Mouse (Mus musculus) heart, embryonic 13.5 days (tissue): ENCODE data around the gene B230118H07Rik. TPM values are rescaled to one million over a fixed set of nuclear protein-coding genes. Genes with fewer than 3 reads are reported as not detected.
"Not testable (repeated sequence)": the region's sequence is repeated elsewhere in the genome, so short reads cannot be mapped to it uniquely, and the experiment has no call there.

ENCODE experiments used
- ATAC-seq: fragments of 200-750 bp; cut with Nextera tagmentation; 2 replicates; pipeline ENCODE4 v1.8.0; 2017; ENCODE audit warnings: moderate TSS enrichment; ENCODE audit not compliant: insufficient number of reproducible peaks, low FRiP score, low TSS enrichment; ENCODE audit errors: extremely low read depth
- H3K27ac ChIP-seq: fragments of 300-500 bp; sonication (generic); replicated peaks from 2 replicates; pipeline ENCODE4 v1.5.1; 2015; ENCODE audit warnings: moderate library complexity, mild to moderate bottlenecking, inconsistent platforms
- H3K27me3 ChIP-seq: fragments of 300-500 bp; sonication (generic); replicated peaks from 2 replicates; pipeline ENCODE4 v1.6.1; 2015; ENCODE audit warnings: mild to moderate bottlenecking, inconsistent platforms
- H3K36me3 ChIP-seq: fragments of 300-500 bp; sonication (generic); 2 replicates; pipeline ENCODE4 v1.6.1; 2015; ENCODE audit warnings: mild to moderate bottlenecking, inconsistent platforms
- H3K4me1 ChIP-seq: fragments of 300-500 bp; sonication (generic); 2 replicates; pipeline ENCODE4 v1.6.1; 2015; ENCODE audit warnings: inconsistent platforms
- H3K4me2 ChIP-seq: fragments of 300-500 bp; sonication (generic); 2 replicates; pipeline ENCODE4 v1.6.1; 2015; ENCODE audit warnings: inconsistent platforms, mild to moderate bottlenecking, moderate library complexity
- H3K4me3 ChIP-seq: fragments of 300-500 bp; sonication (generic); 2 replicates; pipeline ENCODE4 v1.5.1; 2015; ENCODE audit warnings: moderate library complexity, mild to moderate bottlenecking, inconsistent platforms
- H3K9ac ChIP-seq: fragments of 300-500 bp; sonication (generic); 2 replicates; pipeline ENCODE4 v1.6.1; 2015; ENCODE audit warnings: inconsistent platforms, mild to moderate bottlenecking, moderate library complexity
- H3K9me3 ChIP-seq: fragments of 300-500 bp; sonication (generic); 2 replicates; pipeline ENCODE4 v1.6.1; 2016; ENCODE audit warnings: inconsistent platforms
- whole genome bisulfite sequencing: fragments of 180-500 bp; shearing (Covaris S2); methylation state at CpG from one replicate; pipeline ENCODE4 v1.1.7; 2015; ENCODE audit warnings: mixed read lengths; 5-methylcytosine and 5-hydroxymethylcytosine counted together
- polyA plus RNA-seq: library from polyadenylated mRNA; unstranded; fragments of >200 nt; fragmentation: Nextera tagmentation; extraction: Ambion mirVana; gene quantifications from 2 replicates; pipeline ENCODE4 v1.2.1, GENCODE M21; 2015

B230118H07Rik gene
- polyA plus RNA-seq, 1 experiment from 2014 or later, result 49.1 TPM

DNA sequence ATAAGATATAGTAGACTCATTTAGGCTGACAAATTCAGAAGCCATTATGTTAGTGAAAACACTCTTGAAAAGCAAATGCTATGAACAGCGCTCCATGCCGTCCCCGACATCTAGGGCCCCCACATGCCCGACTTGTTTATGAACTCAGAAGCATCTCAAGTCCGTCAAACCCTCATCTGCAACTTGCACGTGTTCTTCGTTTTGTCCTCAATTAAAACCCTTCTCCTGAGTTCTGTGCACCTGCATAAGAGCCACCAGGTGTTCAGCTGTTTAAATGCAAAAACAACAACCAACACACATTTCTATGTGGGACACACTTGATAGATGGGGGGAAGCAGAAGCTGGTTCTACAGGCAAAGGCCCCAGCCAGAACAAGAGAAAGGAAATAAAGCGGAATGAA lies 97.0 kb downstream of the B230118H07Rik start:
- H3K4me2 ChIP-seq, result no peak overlapping the region
- H3K4me3 ChIP-seq, result no peak overlapping the region
- no peak for ATAC-seq
- H3K9ac ChIP-seq, result no peak overlapping the region
- H3K9me3 ChIP-seq, result no peaks in the 10 kb centered on the region
- peaks cover 7% of the 10 kb centered on the region for H3K4me1 ChIP-seq
- 86% methylated on average over 8 of the region's 8 CpGs for WGBS
- no peaks in the 10 kb centered on the region for H3K36me3 ChIP-seq
- H3K27me3 ChIP-seq, result no peaks in the 10 kb centered on the region
- no peak overlapping the region for H3K27ac ChIP-seq

DNA sequence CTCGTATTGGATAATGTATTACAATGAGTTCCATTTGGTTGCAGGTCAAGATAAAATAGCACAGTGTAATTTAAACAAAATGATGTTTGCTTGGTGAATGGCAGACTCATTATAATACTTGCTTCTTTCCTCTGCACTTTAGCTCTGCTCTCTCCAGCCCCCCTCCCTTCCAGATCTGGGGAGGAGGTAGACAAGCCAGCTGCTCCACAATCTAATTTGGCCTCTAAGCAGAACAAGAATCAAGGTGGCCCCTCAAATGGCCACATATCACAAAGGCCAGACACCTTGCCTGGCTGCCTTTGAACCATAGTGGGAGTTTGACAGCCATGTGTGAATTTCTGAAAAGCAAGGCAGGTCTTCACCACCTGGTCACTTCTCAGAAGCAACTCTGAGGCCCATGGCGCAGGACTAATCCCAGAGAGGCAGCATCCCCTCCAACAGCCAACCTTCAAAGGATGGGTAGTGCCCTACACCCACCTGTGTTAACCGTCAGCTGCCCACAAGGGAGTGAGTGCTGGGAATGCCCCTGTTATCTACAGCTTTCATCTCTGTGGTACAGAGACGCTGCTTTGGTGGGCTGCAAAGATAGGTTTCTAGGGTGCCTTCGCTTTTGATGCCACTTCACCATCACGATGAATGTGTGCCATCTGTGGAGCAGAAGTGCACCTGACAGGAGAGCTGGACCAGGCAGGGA lies 98.2 kb downstream of the B230118H07Rik start:
- 66% methylated on average over 6 of the region's 6 CpGs for WGBS
- Histone ChIP-seq H3K27ac (no peak overlapping the region), H3K9me3 (no peaks in the 10 kb centered on the region), H3K27me3 (no peaks in the 10 kb centered on the region), H3K9ac (no peak overlapping the region), H3K4me2 (no peak overlapping the region), H3K36me3 (no peaks in the 10 kb centered on the region), H3K4me3 (no peak overlapping the region), H3K4me1 (peaks cover 6% of the 10 kb centered on the region)
- no peak for ATAC-seq

DNA sequence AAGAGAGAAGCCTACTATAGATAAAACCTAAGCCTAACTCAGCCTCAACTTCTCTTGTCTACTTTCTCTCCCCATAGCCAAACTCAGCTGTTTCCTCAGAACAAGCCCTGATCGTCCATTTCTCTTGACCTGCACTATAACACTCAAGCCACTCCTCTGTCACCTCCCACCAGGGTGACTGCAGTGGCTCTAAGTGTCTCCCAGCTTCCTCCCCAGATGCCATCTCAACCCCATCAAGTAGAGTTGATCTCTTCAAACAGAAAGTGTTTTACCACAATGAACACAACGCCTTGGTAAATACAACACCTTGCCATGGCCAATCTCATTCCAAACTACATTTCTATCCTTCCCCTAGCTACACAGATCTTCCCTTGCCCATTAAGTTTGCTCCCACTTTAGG lies 99.2 kb downstream of the B230118H07Rik start:
- Histone ChIP-seq H3K36me3 (no peaks in the 10 kb centered on the region), H3K27ac (no peak overlapping the region), H3K9me3 (no peaks in the 10 kb centered on the region), H3K4me2 (no peak overlapping the region), H3K27me3 (no peaks in the 10 kb centered on the region), H3K4me3 (no peak overlapping the region), H3K4me1 (no peaks in the 10 kb centered on the region), H3K9ac (no peak overlapping the region)
- 62% methylated on average over 2 of the region's 2 CpGs for WGBS
- ATAC-seq, result no peak

DNA sequence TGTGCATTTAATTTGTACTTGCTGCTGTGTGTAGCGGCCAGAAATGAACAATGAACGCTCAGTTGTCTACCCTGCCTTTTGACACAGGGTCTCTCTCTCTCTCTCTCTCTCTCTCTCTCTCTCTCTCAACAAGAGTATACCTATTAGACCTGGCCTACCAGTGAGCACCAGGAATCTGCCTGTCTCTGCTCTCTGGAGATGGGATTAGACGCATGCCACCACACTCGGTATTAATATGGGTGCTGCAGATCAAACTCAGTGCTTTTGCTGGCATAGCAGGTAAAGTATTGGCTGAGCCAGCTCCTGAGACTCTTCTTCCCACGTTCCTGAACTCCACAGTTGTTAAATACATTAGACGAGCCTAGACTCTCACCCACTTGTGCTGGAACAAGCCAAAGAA lies 100.5 kb downstream of the B230118H07Rik start:
- no peaks in the 10 kb centered on the region for H3K36me3 ChIP-seq
- no peaks in the 10 kb centered on the region for H3K9me3 ChIP-seq
- H3K4me2 ChIP-seq, result no peak overlapping the region
- WGBS, result 77% methylated on average over 6 of the region's 6 CpGs
- H3K27me3 ChIP-seq, result no peaks in the 10 kb centered on the region
- no peak for ATAC-seq
- H3K27ac ChIP-seq, result no peak overlapping the region
- H3K4me1 ChIP-seq, result no peaks in the 10 kb centered on the region
- H3K4me3 ChIP-seq, result no peak overlapping the region
- H3K9ac ChIP-seq, result no peak overlapping the region

DNA sequence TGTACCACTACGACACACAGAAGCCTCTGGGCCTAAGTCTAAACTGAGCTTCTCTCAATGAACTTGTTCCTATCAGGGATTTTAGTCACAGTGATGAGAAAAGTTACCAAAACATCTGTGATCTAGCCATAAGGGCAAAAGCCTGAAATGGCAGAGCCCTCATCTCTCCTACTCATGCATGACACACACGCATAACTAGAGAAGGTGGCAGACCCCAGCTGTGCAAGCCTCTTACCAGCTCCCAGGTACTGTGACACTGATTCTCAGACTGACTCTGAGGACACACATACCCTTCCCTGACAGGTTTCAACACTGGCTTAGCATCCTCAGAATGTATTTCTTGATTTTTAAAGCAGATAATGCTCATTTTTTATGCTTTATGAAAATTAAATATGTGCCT lies 103.7 kb downstream of the B230118H07Rik start:
- Histone ChIP-seq H3K9ac (no peak overlapping the region), H3K27ac (no peak overlapping the region), H3K4me3 (no peak overlapping the region), H3K4me1 (no peaks in the 10 kb centered on the region), H3K36me3 (no peaks in the 10 kb centered on the region), H3K9me3 (no peaks in the 10 kb centered on the region), H3K4me2 (no peak overlapping the region), H3K27me3 (no peaks in the 10 kb centered on the region)
- WGBS, result 79% methylated on average over 2 of the region's 2 CpGs
- ATAC-seq, result no peak

DNA sequence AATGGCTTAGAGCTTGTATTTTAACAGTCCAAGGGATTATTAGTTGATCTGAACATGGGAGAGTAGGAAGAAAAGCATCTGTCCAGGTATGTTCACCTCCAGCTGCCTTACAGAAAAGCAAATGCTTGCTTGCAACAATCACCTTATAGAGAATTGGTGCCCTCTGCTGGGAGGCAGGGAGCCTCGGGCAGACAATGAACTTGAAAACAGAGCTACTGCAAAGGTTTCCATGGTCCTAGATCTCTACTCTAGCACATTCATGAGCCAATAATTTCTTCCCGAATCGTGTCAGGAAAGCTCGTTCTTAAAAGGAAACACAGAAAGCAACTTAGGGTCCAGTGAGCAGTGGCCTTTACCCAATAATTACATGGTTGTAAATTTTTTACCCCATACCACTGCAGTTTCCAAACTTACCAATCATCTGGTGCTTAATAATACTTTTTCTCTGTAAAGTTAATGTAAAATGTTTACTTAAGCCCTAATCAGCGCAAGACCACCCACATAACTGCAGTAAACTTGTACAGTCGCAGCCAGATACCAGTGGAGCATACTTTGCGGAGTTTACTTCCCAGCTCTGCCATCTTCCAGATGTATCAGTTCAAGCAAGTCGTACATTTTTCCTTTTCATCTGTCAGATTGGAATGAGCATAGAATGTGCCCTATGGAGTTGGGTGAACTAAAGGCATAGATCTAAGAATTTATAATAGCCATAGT lies 105.5 kb downstream of the B230118H07Rik start:
- no peak overlapping the region for H3K27ac ChIP-seq
- no peaks in the 10 kb centered on the region for H3K36me3 ChIP-seq
- H3K4me2 ChIP-seq, result no peak overlapping the region
- no peaks in the 10 kb centered on the region for H3K4me1 ChIP-seq
- H3K27me3 ChIP-seq, result no peaks in the 10 kb centered on the region
- no peak overlapping the region for H3K4me3 ChIP-seq
- no peak for ATAC-seq
- no peak overlapping the region for H3K9ac ChIP-seq
- 58% methylated on average over 8 of the region's 8 CpGs for WGBS
- H3K9me3 ChIP-seq, result no peaks in the 10 kb centered on the region

DNA sequence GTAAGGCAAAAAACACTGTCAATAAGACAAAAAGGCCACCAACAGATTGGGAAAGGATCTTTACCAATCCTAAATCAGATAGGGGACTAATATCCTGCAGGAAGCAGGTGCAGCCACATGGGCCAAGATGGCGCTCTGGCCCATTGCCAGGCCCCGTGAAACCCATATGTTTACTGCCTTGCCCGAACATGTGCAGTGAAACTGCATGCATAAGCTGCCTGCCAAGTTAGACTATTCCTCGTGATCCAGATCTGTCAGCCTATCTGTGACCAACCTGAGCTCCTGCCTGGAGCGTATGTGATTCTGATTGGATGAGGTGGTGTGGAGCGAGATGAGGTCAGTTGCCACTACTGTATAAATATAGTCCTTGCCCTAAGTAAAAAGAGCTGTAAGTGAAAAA lies 112.4 kb downstream of the B230118H07Rik start:
- H3K36me3 ChIP-seq, H3K27ac ChIP-seq, H3K9me3 ChIP-seq, H3K27me3 ChIP-seq, ATAC-seq, H3K4me2 ChIP-seq, H3K9ac ChIP-seq, H3K4me3 ChIP-seq, H3K4me1 ChIP-seq: not testable (repeated sequence)
- WGBS, result 74% methylated on average over 6 of the region's 6 CpGs

DNA sequence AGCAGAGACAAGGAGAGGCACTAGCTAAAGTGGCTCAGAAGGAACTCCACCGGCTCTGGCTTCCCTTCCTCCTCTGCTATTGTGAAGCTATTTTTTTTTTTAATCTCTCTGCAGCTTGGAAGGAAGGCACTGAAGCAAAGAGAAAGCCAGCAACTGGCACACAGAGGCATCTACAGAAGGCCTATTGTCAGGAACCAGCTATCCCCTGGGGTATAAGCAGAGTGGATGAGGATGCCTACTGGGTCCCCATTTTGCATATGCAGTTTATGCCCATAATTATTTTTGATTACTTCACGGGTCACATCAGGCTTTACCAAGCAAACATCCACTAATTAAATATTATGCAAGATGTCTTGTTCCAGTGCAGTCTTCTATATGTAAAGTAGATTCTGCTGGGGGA lies 115.6 kb downstream of the B230118H07Rik start:
- Histone ChIP-seq H3K4me1 (no peaks in the 10 kb centered on the region), H3K9me3 (no peaks in the 10 kb centered on the region), H3K27me3 (no peaks in the 10 kb centered on the region), H3K4me2 (no peak overlapping the region), H3K4me3 (no peak overlapping the region), H3K9ac (no peak overlapping the region), H3K36me3 (no peaks in the 10 kb centered on the region), H3K27ac (no peak overlapping the region)
- ATAC-seq, result no peak
- WGBS, result 44% methylated on average over 2 of the region's 2 CpGs

DNA sequence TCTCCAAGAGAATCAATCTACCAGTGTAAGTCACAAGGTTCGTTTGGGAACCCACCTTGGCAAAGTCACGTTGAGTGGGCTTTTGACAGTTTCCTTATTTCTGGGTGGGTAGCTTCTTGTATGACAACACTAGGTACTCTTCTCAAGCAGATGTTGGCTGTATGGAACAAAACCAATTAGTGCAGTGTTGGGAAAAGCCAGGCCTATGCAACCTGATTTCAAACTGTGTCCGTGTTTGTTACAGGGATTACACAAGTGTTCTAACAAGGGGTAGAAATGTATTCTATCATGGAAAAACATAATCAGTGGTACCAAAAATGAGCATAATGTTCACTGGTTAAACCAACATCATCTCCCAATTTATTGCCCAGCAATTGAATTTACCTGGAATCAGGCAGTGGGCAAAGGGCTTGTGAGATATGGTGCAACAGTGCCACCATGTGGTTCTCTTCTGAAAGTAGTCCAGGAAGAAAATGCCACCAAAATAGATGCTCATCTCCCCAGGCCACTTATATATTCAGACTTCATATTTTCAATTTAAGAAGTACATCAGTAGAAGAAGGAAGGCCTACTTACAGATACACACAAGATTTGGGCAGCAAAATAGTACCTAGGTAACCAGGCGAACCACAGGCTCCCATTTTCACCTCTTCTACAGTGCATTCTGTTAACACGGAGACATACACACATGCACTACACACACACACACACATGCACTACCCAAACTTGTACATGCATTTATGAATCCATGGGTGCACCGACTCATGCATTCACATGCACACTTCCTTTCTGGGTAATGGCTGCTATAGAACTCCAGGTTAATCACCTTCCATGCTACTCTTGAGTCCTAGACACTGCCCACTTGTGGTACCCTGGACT lies 123.6 kb downstream of the B230118H07Rik start:
- Histone ChIP-seq H3K27ac (no peak overlapping the region), H3K36me3 (no peaks in the 10 kb centered on the region), H3K4me3 (no peak overlapping the region), H3K4me1 (no peaks in the 10 kb centered on the region), H3K9ac (no peak overlapping the region), H3K4me2 (no peak overlapping the region), H3K27me3 (no peaks in the 10 kb centered on the region), H3K9me3 (no peaks in the 10 kb centered on the region)
- ATAC-seq, result no peak
- WGBS, result 62% methylated on average over 6 of the region's 6 CpGs

DNA sequence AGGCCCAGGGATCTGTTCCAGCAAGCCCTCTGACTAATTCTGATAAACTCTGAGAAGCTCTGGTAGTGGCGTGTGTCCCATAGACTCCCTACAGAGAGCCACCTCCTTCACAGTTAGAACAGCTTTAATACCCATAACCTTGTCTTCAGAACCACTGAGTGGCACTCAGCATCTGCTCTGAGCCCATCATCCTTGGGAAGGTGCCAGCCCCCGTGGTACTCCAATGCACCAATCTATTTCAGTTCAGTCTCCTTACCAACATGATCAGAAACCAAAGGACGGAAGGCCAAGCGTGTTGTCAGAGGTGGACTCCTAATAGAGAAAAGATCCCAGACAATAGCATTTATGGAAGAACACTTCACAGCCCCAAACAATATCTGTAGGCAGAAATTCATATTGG lies 124.2 kb downstream of the B230118H07Rik start:
- 78% methylated on average over 4 of the region's 4 CpGs for WGBS
- no peak for ATAC-seq
- Histone ChIP-seq H3K36me3 (no peaks in the 10 kb centered on the region), H3K9me3 (no peaks in the 10 kb centered on the region), H3K4me3 (no peak overlapping the region), H3K4me1 (no peaks in the 10 kb centered on the region), H3K9ac (no peak overlapping the region), H3K27me3 (no peaks in the 10 kb centered on the region), H3K27ac (no peak overlapping the region), H3K4me2 (no peak overlapping the region)

DNA sequence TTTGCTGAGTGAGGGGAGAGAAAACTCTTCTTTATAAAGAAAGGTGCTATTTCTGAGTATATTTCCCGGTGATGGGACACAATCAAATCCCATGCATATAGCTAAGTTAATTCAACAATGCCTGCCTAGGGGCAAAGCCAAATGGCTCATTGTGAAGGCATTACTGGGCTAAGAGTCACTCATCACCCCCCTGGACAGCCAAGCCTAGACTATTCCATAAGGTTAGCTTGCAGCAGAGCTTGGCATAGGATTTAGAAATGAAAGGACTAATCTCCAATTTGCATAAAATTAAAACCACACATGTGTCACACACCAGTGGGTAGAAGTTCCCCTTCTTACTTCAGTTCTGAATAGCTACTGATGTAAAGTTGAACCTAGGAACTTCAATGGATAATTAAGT lies 128.8 kb downstream of the B230118H07Rik start:
- H3K27me3 ChIP-seq, result no peaks in the 10 kb centered on the region
- no peak overlapping the region for H3K4me2 ChIP-seq
- H3K4me3 ChIP-seq, result no peak overlapping the region
- no peak overlapping the region for H3K27ac ChIP-seq
- 74% methylated on average over 1 of the region's 1 CpGs for WGBS
- H3K9ac ChIP-seq, result no peak overlapping the region
- no peaks in the 10 kb centered on the region for H3K4me1 ChIP-seq
- H3K36me3 ChIP-seq, result no peaks in the 10 kb centered on the region
- no peak for ATAC-seq
- no peaks in the 10 kb centered on the region for H3K9me3 ChIP-seq
